In the genomic region with DNA sequence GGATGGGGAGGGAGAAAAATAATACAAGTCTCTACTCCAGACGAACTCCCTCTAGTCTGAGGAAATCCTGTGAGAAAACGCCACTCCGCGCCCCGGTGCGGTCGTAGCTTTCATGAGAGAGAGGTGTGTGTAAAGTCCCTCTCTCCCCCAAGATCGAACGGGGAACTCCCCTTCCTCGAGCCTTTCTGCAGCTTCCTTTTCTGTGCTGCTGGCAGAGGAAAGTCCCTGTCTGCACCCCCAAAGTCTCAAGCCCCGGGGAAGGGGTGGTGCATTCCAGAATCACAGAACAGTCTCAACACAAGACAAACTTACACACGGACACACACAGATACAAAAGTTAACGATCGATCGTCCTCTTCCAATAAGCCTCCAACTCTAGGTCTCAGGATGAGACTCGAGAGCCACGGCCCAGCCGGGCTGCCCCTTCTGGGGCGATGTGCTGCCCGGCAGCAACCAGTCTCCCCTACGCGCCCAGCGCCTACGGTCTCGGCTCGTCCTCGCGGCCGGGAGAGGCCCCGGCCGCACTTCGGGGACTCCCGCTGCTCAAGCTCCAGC, we compare ENCODE assay signal across 8 mouse cellular contexts. TPM values are rescaled to one million over a fixed set of nuclear protein-coding genes. Genes with fewer than 3 reads are reported as not detected.
A peak's percentile ranks its signal among the peaks of the same experiment; 100 is the strongest.
DNase-seq lines count a peak whose midpoint lies in the region; ATAC-seq lines count a peak whose summit lies in the region.

No protein-coding gene starts in this region.

- ATAC-seq in forebrain, embryonic 13.5 days, result no peak
- ATAC-seq in hindbrain, embryonic 14.5 days (ENCODE audit: low FRiP score), result no peak
- peak; percentile 28 for ATAC-seq in liver, embryonic 15.5 days (ENCODE audit: insufficient read depth)
- ATAC-seq in neural tube, embryonic 11.5 days (ENCODE audit: insufficient read depth, low FRiP score, low TSS enrichment), result no peak

- peaks cover 51% of the 10 kb centered on the region for H3K4me1 ChIP-seq in forebrain, embryonic 13.5 days
- H3K4me1 ChIP-seq in hindbrain, embryonic 14.5 days (replicated peaks; ENCODE audit: control insufficient read depth, insufficient read depth, low read length), result peaks cover 29% of the 10 kb centered on the region
- peaks cover 33% of the 10 kb centered on the region for H3K4me1 ChIP-seq in liver, embryonic 15.5 days (replicated peaks)
- peaks cover 13% of the 10 kb centered on the region for H3K4me1 ChIP-seq in neural tube, embryonic 11.5 days (ENCODE audit: control insufficient read depth, insufficient read depth, low read length)

- no peaks in the 10 kb centered on the region for H3K27me3 ChIP-seq in forebrain, embryonic 13.5 days
- H3K27me3 ChIP-seq in hindbrain, embryonic 14.5 days (ENCODE audit: control insufficient read depth, insufficient read depth, low read length), result no peaks in the 10 kb centered on the region
- no peaks in the 10 kb centered on the region for H3K27me3 ChIP-seq in liver, embryonic 15.5 days
- H3K27me3 ChIP-seq in neural tube, embryonic 11.5 days (ENCODE audit: control insufficient read depth, insufficient read depth, low read length), result no peaks in the 10 kb centered on the region

- peak overlapping the region; percentile 69 for H3K4me2 ChIP-seq in forebrain, embryonic 13.5 days
- H3K4me2 ChIP-seq in hindbrain, embryonic 14.5 days (replicated peaks), result peak overlapping the region; percentile 85
- peak overlapping the region; percentile 76 for H3K4me2 ChIP-seq in liver, embryonic 15.5 days
- peak overlapping the region; percentile 84 for H3K4me2 ChIP-seq in neural tube, embryonic 11.5 days (ENCODE audit: low read depth)

- H3K36me3 ChIP-seq in forebrain, embryonic 13.5 days (ENCODE audit: poor library complexity, severe bottlenecking), result peaks cover 6% of the 10 kb centered on the region; the same call in 1 of the 2 replicates
- H3K36me3 ChIP-seq in hindbrain, embryonic 14.5 days (replicated peaks; ENCODE audit: control insufficient read depth, insufficient read depth), result no peaks in the 10 kb centered on the region
- peaks cover 4% of the 10 kb centered on the region; the same call in 1 of the 2 replicates for H3K36me3 ChIP-seq in liver, embryonic 15.5 days (replicated peaks)
- H3K36me3 ChIP-seq in neural tube, embryonic 11.5 days (ENCODE audit: control insufficient read depth, insufficient read depth, low read length), result no peaks in the 10 kb centered on the region

- H3K27ac ChIP-seq in forebrain, embryonic 13.5 days, result peak overlapping the region; percentile 81
- H3K27ac ChIP-seq in hindbrain, embryonic 14.5 days, result peak overlapping the region; percentile 83
- H3K27ac ChIP-seq in liver, embryonic 15.5 days (replicated peaks), result peak overlapping the region; percentile 91
- peak overlapping the region; percentile 64; the same call in 1 of the 2 replicates for H3K27ac ChIP-seq in neural tube, embryonic 11.5 days (ENCODE audit: low read depth, low read length)

- H3K9me3 ChIP-seq in forebrain, embryonic 13.5 days (replicated peaks), result no peaks in the 10 kb centered on the region
- H3K9me3 ChIP-seq in hindbrain, embryonic 14.5 days (ENCODE audit: control insufficient read depth, low read length), result no peaks in the 10 kb centered on the region
- H3K9me3 ChIP-seq in liver, embryonic 15.5 days (replicated peaks), result no peaks in the 10 kb centered on the region
- H3K9me3 ChIP-seq in neural tube, embryonic 11.5 days (ENCODE audit: control insufficient read depth, low read length), result no peaks in the 10 kb centered on the region

- WGBS in forebrain, embryonic 13.5 days, result under 1% methylated on average over 25 of the region's 33 CpGs
- under 1% methylated on average over 33 of the region's 33 CpGs for WGBS in hindbrain, embryonic 14.5 days
- WGBS in liver, embryonic 15.5 days (ENCODE audit: insufficient replicate concordance), result under 1% methylated on average over 33 of the region's 33 CpGs
- WGBS in neural tube, embryonic 11.5 days, result 0% methylated on average over 33 of the region's 33 CpGs

- DNase-seq in heart, adult 11 months, result peak; percentile 97
- no peak for DNase-seq in heart, postnatal 25 days (ENCODE audit: low spot score)
- peak; percentile 62 for DNase-seq in adipocyte (ENCODE audit: low spot score)
- no peak for DNase-seq in hindbrain, embryonic 14.5 days (ENCODE audit: low spot score)
- peak; percentile 55 for DNase-seq in neural tube, embryonic 11.5 days (ENCODE audit: low spot score)
- peak; percentile 78 for DNase-seq in thymus, postnatal 25 days

- peak overlapping the region; percentile 100 for H3K9ac ChIP-seq in forebrain, embryonic 13.5 days
- peak overlapping the region; percentile 95 for H3K9ac ChIP-seq in hindbrain, embryonic 14.5 days
- H3K9ac ChIP-seq in liver, embryonic 15.5 days, result peak overlapping the region; percentile 100
- H3K9ac ChIP-seq in neural tube, embryonic 11.5 days (ENCODE audit: low read length), result peak overlapping the region; percentile 99

- intact Hi-C loops in heart, postnatal 25 days (cut with DNase I), result loop anchor here (1.0 to 5.0 kb wide), 4 partner anchors 13 to 59 kb away; a partner anchor contains a TSS

- H3K4me3 ChIP-seq in forebrain, embryonic 13.5 days, result peak overlapping the region; percentile 98
- peak overlapping the region; percentile 87 for H3K4me3 ChIP-seq in hindbrain, embryonic 14.5 days (replicated peaks; ENCODE audit: low read length)
- peak overlapping the region; percentile 99 for H3K4me3 ChIP-seq in liver, embryonic 15.5 days (replicated peaks)
- peak overlapping the region; percentile 98 for H3K4me3 ChIP-seq in neural tube, embryonic 11.5 days (ENCODE audit: low read depth, low read length)

RNA-seq across cellular contexts. Expression of a gene that starts 1.4 kb away (rescaled TPM):
- 10 to 100 TPM; 12.7 to 16.5 TPM for total RNA-seq in heart, postnatal 25 days (2021)
- polyA plus RNA-seq in forebrain, embryonic 13.5 days (2015; fragmentation: Nextera tagmentation; extraction: Ambion mirVana), result 8.6 and 12.2 TPM in 2 replicates
- 10.5 and 13.0 TPM in 2 replicates for polyA plus RNA-seq in hindbrain, embryonic 14.5 days (2014; fragmentation: Nextera tagmentation; extraction: Ambion mirVana)
- 2.5 and 2.7 TPM in 2 replicates for polyA plus RNA-seq in liver, embryonic 15.5 days (2015; fragmentation: Nextera tagmentation; extraction: Ambion mirVana)
- polyA plus RNA-seq in neural tube, embryonic 11.5 days (2014; fragmentation: Nextera tagmentation; extraction: Ambion mirVana), result 17.3 and 19.3 TPM in 2 replicates

RNA-seq across cellular contexts. Expression of a gene that starts 48.6 kb away (rescaled TPM):
- total RNA-seq in heart, postnatal 25 days (2021), result 1 to 10 TPM; 5.9 to 6.4 TPM
- 0.50 and 0.52 TPM in 2 replicates for polyA plus RNA-seq in forebrain, embryonic 13.5 days (2015; fragmentation: Nextera tagmentation; extraction: Ambion mirVana)
- polyA plus RNA-seq in hindbrain, embryonic 14.5 days (2014; fragmentation: Nextera tagmentation; extraction: Ambion mirVana), result 2.0 and 2.4 TPM in 2 replicates
- polyA plus RNA-seq in liver, embryonic 15.5 days (2015; fragmentation: Nextera tagmentation; extraction: Ambion mirVana), result 0.71 and 0.76 TPM in 2 replicates
- polyA plus RNA-seq in neural tube, embryonic 11.5 days (2014; fragmentation: Nextera tagmentation; extraction: Ambion mirVana), result 0.37 and 1.2 TPM in 2 replicates

Comparison
In these comparisons a context has a peak if more than half of its experiments do, and no peak if none do; other contexts are left out.
1. DNase-seq: peak in heart, adult 11 months (single experiment), adipocyte (single experiment), neural tube, embryonic 11.5 days (single experiment) and thymus, postnatal 25 days (single experiment); none in heart, postnatal 25 days (single experiment) and hindbrain, embryonic 14.5 days (single experiment).
2. Peak in every context shown above with its lines, with median percentiles within 50 percentile points of each other: H3K27ac ChIP-seq, H3K4me2 ChIP-seq, H3K4me3 ChIP-seq and H3K9ac ChIP-seq.